Mouse (Mus musculus) 3134 (cell line): Measurements from ENCODE around the gene Fndc8.

Experiments
- DNase-seq: peaks from one replicate; pipeline ENCODE4 v3.0.0-alpha.2; 2011; ENCODE audit warnings: low spot score; ENCODE audit not compliant: insufficient read length; ENCODE audit errors: extremely low read depth

Fndc8 gene

GRCm38 (mm10) chr11:82891936-82892335 lies at the start of gene Fndc8:
Gene Fndc8, plus strand, starts transcription at chr11:82892124.
- no peak for DNase-seq

GRCm38 (mm10) chr11:82844771-82845414 lies 47.0 kb upstream of the Fndc8 start:
- DNase-seq = no peak

- DNase-seq = peak; percentile 80
Observed at GRCm38 (mm10) chr11:82845415-82846078, 46.4 kb upstream of the Fndc8 start.

GRCm38 (mm10) chr11:82846079-82846436 lies 45.9 kb upstream of the Fndc8 start:
- DNase-seq = no peak

- no peak for DNase-seq
Observed at GRCm38 (mm10) chr11:82846938-82847337, 45.0 kb upstream of the Fndc8 start.

- DNase-seq = no peak
Observed at GRCm38 (mm10) chr11:82847571-82848000, 44.3 kb upstream of the Fndc8 start.

- no peak for DNase-seq
Observed at GRCm38 (mm10) chr11:82850259-82850658, 41.7 kb upstream of the Fndc8 start.

- no peak for DNase-seq
Observed at GRCm38 (mm10) chr11:82852115-82852514, 39.8 kb upstream of the Fndc8 start.

GRCm38 (mm10) chr11:82852540-82852939 lies 39.4 kb upstream of the Fndc8 start:
- DNase-seq = no peak

- DNase-seq = no peak
Observed at GRCm38 (mm10) chr11:82852958-82853357, 39.0 kb upstream of the Fndc8 start.

- DNase-seq = no peak
Observed at GRCm38 (mm10) chr11:82854111-82854510, 37.8 kb upstream of the Fndc8 start.

GRCm38 (mm10) chr11:82855327-82855973 lies 36.5 kb upstream of the Fndc8 start:
- DNase-seq = no peak

GRCm38 (mm10) chr11:82856032-82856431 lies 35.9 kb upstream of the Fndc8 start:
- DNase-seq = no peak

- DNase-seq = no peak
Observed at GRCm38 (mm10) chr11:82857307-82857848, 34.5 kb upstream of the Fndc8 start.

- DNase-seq = no peak
Observed at GRCm38 (mm10) chr11:82860759-82861158, 31.2 kb upstream of the Fndc8 start.

GRCm38 (mm10) chr11:82861558-82861957 lies 30.4 kb upstream of the Fndc8 start:
- DNase-seq = no peak

GRCm38 (mm10) chr11:82862638-82863037 lies 29.3 kb upstream of the Fndc8 start:
- DNase-seq = no peak

GRCm38 (mm10) chr11:82863059-82863458 lies 28.9 kb upstream of the Fndc8 start:
- no peak for DNase-seq

GRCm38 (mm10) chr11:82863488-82863931 lies 28.4 kb upstream of the Fndc8 start:
- DNase-seq = no peak

GRCm38 (mm10) chr11:82865957-82866356 lies 26.0 kb upstream of the Fndc8 start:
- no peak for DNase-seq

- no peak for DNase-seq
Observed at GRCm38 (mm10) chr11:82866850-82867564, 24.9 kb upstream of the Fndc8 start.
